Mouse (Mus musculus) heart, adult 8-10 months (tissue): Measurements from ENCODE around the gene Cmtm6. TPM values are rescaled to one million over a fixed set of nuclear protein-coding genes. Genes with fewer than 3 reads are reported as not detected.

Experiments
- DNase-seq: peaks from one replicate; pipeline ENCODE4 v3.0.0; 2022; ENCODE audit warnings: low spot score
- total RNA-seq, 4 experiments: library from RNA; stranded (reverse); gene quantifications; 2 replicates each; pipeline ENCODE4 v1.2.4; 2022

Gene Cmtm6
- total RNA-seq, 4 experiments from 2014 or later = 16.1 to 23.8 (median 19.3) TPM

DNA sequence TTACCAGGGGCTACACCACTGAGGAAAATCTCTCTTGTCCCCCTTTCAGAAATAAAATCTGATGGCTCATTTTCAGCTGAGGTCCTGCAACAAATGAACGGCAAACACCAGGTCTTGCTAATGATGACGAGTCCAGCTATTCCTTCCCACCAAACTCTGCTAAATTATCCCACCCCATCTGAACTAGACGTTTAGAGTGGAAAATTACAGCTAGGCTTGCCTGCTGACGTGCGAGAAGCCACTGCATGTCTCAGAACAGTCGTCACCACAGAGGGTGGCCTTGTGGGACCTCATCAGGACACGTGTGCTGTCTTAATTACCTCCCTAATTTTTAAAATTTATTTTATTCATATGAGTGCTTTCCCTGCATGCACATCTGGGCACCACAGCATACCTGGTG, 40.6 kb downstream of the Cmtm6 start:
- DNase-seq = no peak

- DNase-seq = no peak
Measured at GRCm38 (mm10) chr9:114774629-114775028, 43.7 kb downstream of the Cmtm6 start.

- peak; percentile 42 for DNase-seq
Measured at GRCm38 (mm10) chr9:114775272-114775671, 44.4 kb downstream of the Cmtm6 start.

DNA sequence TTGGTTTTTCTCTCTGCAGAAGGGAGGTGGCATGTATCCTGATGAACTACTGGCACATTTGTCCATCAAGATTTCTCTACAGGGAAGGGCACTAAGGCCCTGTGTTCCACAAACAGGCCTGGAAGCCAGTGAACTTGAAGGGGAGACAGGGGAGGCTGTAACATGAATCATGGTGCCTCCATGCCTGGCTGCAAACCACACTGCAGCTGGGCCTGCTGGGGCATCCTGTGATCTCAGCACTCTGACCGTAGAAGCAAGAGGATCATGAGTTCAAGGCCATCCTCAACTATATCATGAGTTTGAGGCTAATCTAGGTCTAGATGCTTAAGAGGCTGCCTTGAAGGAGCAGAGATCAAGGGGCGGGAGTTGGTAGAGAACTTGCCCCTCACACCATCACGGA, 45.4 kb downstream of the Cmtm6 start:
- DNase-seq = no peak

DNA sequence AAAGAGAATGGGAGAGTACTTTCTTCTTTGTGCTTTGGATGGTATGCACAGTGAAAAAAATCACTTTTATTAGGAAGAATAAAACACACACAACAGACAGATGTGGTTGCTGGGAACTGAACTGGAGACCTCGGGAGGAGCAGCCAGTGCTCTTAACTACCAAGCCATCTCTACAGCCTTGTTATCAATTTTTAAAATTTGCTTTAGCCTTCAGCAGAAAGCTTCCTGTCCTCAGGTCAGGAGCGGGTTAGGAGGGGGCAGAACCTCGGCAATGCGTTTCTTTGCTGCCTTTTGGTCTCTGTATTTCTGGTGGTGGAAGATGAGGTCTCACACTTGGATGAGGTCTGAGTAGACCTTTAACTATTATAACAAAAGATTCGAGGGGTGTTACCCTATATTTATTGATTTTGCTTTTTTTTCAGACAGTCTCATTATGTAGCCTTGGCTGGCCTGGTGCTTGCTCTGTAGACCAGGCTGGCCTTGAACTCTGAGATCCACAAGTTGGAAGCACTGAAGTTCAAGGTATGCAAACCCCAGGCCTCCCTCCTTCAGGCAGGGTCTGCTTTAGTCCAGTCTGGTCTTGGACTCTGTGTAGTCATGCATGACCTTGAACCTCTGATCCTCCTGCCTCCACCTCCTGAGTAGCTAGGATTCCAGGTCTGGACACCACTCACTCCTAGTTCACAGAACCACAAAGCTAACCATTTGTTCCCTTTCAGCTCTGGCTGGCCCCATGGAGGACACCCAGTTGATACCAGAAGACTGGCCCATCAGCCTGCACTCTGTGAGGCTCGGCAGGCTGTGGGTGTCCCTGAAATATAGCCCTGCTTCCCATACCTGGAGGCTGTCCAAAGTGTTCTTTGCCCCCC, 46.5 kb downstream of the Cmtm6 start:
- DNase-seq = no peak

- no peak for DNase-seq
Measured at GRCm38 (mm10) chr9:114778047-114778390, 47.1 kb downstream of the Cmtm6 start.

- DNase-seq = no peak
Measured at GRCm38 (mm10) chr9:114778877-114779276, 48.0 kb downstream of the Cmtm6 start.

DNA sequence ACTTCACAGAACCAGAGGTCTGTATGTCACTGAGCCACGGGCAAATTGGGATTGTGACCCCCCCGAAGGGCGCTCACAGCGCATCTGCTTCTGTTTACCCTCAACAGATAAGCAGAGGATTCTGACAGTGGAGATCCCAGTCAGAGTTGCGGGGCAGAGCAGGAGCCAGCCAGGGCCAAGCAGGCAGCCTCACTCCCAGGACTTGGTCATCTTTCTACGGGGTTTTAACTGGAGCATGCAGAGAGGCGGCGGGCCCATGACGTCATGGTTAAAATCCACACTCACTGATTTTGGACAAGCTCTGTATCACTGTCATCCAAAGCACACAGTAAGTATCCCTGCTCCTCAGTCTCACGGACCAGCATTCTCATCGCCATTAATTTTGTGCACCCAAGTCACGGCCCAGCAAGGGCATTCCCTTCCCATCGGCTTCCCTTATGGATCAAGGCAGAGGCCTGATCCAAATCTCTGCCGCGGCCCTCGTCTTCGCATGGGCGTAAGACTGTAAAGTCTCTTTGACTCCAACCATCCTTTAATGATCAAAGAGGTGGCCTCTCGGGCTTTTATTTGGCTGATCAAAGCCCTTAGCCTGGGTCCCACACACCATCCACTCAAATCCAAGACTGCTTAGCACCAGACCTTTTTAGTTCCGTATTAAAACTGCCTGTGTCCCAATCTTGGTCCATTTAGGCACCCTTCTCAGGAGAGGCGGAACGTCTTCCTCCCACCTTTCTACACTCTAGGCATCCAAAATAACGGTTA, 49.2 kb downstream of the Cmtm6 start:
- DNase-seq = no peak

- DNase-seq = peak; percentile 53
Measured at GRCm38 (mm10) chr9:114780746-114781525, 50.0 kb downstream of the Cmtm6 start.

DNA sequence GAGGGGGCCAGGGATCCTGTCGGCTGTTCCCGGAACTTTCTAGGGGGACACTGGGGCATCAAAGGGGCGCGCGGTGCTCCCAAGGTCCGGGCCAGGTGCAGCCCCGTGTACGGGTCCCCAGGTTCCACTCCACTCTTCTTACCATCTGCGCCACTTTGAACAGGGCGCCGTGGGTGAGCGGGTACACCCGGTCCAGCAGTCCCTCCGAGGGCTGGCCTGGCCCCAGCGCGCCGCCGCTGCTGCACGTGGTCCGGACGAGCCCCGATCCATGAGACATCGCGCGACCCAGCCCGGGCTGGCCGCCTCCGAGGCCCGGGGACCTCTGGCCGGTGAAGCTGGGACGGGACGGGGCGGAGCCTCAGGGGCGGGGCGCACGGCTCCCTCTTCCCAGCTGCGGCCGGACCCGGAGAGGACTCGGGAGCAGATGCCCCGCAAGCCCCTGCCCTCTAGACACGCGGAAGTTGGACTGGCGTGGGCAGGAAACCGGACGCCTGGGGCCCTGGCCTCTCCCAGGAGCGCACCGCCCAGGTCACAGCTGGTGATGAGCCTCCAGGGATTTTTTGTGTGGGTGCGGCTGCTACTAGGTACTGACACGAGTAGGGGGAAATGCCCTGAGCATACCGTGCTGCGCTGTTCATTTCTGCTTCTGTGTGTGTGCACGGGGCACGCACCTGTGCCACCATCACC, 50.8 kb downstream of the Cmtm6 start, which contains the start of gene Cmtm7:
Gene Cmtm7 (minus strand): TSS at position 331 of the 687 bp plus-strand sequence.
- DNase-seq = peak; percentile 82

DNA sequence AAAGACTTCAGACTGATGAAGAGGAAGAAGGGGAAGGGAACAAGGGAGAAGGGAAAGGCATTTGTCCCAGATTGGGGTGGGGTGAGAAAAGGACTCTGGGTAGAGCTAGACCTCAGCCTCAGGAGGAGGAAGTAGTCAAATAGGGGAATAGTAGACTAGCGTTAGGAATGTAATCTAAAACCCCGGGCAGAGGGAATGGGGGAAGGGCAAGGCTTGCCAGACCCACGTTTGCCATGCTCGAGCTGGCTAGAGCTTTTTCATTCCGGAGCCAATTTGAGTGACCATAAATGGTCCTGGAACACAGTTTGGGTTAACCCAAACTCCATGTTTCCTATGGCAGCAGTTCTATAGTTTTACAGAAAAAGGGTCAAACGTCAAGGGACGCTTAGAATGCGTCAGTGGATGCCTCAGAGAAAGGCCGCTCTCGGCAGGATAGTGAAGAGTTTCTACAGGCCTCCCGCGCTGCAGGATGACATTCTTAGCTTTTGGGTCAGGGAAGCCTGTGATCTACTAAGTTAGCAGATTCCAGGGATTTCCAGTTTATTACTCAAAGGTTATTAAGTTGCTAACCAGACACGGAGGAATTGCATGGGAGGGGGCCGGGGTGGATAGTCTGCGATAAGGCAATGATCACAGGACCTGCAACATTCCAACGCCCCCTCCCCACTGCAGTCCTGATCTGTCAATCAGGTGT, 54.7 kb downstream of the Cmtm6 start:
- no peak for DNase-seq

DNA sequence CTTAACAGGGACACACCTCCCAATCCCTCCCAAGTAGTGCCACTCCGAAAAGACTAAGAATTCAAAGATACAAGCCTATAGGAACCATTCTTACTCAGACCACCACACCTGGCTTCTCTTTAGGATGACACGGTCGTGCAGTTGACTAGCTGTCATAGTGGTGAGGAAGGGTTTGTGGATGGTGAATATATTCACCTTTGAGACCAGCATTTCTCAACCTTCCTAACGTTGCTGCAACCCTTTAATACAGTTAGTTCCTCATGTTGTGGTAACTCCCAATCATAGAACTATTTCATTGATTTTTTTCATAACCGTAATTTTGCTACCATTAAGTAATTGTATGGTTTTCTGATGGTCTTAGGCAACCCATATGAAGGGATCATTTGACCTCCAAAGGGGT, 56.2 kb downstream of the Cmtm6 start:
- no peak for DNase-seq

DNA sequence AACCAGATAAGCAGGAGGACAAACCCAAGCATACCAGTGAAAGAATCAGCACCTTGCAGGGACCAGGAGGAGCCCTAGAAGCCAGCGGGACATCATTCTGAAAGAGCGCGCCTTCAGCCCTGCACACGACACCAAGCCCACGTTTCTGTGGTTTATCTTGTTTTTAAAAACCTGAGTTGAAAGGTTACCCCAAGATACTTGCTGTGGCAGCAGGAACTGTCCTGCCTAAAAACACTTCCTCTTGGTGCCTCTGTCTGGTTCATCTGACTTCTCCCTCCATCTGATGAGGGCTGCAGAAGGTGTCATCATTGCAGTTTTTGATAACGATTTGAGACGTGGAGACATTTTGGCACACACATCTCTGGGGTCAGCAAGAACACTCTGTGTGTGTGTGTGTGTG, 56.8 kb downstream of the Cmtm6 start:
- no peak for DNase-seq

- no peak for DNase-seq
Measured at GRCm38 (mm10) chr9:114788697-114789096, 57.8 kb downstream of the Cmtm6 start.

DNA sequence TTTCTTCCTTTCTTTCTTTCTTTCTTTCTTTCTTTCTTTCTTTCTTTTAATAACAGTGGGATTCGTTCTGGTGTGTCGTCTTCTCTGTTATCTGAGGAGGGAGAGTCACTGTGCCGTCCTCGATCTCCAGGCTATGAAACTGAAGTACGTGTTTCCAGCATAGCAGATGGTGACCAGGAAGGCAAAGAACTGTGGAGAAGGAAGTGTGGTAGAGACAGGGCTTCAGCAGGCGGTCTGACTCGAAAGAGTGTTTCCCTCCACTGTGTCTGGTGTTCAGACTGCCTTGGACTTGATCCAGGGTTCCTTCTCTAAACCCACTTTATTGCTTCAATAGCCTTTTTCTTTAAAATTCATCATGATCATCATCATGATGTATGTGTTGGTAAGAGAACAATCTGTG, 58.6 kb downstream of the Cmtm6 start:
- no peak for DNase-seq

GRCm38 (mm10) chr9:114789989-114790388, 59.1 kb downstream of the Cmtm6 start:
- no peak for DNase-seq

DNA sequence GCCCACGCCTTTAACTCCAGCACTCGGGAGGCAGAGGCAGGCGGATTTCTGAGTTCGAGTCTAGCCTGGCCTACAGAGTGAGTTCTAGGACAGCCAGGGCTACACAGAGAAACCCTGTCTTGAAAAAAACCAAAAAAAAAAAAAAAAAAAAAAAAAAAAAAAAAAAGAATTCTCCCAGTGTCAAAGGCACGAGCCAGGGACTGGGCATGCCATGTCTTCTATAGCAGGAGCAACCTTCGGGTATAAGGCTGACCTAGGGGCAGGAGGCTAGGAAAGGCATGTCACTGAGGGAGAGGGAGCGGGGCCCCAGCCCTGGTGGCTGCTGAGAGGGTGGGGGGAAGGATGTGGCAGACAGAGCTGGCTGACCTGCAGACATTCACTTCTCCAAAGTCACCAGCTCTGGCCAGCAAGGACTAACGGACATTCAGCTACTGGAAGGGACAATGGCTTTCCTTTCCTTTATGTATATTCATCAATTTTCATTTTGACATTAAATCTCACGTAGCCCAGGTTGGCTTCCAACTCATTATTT, 62.9 kb downstream of the Cmtm6 start:
- no peak for DNase-seq

DNA sequence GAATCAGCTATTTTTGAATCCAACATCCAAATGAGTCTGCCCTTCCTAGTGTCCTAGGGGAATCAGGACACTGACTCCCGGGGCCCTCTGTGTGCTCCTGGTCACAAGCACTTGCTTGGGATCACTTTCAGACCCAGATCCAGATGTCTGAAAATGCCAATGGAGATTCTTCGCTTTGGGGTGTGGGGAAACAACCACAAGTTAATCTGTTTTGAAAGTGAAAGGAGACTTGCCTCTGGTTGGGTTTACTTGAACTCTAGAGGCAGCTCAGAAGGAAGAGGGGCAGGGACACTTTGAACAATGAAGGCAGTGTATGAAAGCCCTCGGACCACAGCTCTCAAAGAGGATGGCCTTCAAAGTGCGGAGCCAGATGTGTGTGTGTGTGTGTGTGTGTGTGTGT, 63.6 kb downstream of the Cmtm6 start:
- DNase-seq = no peak

DNA sequence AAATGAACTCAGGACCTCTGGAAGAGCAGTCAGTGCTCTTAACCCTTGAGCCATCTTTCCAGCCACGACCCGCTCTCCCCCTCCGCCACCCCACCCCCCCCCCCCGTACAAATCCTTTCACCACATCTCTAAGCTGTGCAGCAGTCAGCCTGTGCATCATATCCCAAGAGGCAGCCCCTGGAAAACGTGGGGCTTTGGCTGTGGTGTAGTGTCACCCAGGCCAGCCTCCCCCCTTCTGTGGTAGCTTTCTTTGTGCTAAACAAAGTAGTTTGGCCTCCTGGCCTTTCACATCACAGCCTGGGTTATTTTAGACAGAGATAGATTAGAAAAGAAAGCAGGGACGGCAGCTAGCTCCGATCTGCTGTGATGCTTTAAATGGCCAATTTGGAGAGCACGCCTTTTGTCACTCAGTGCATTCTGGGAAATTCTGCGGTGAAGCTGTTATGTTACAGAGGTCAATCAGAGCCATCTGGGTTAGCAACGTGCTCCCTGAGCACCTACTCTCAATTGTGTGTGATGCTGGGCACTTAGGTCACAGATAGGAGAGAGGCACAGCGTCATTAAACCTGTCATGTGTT, 65.6 kb downstream of the Cmtm6 start:
- DNase-seq = no peak

- DNase-seq = peak; percentile 86
Measured at GRCm38 (mm10) chr9:114797329-114798004, 66.6 kb downstream of the Cmtm6 start.
